Mouse (Mus musculus) kidney, adult 8-10 months (tissue): Measurements from ENCODE around the gene Nprl2.
A peak's percentile ranks its signal among the peaks of the same experiment; 100 is the strongest.

ENCODE experiments used
- DNase-seq, 2 experiments: peaks; one replicate each; pipeline ENCODE4 v3.0.0; 2022

The Nprl2 gene

DNA sequence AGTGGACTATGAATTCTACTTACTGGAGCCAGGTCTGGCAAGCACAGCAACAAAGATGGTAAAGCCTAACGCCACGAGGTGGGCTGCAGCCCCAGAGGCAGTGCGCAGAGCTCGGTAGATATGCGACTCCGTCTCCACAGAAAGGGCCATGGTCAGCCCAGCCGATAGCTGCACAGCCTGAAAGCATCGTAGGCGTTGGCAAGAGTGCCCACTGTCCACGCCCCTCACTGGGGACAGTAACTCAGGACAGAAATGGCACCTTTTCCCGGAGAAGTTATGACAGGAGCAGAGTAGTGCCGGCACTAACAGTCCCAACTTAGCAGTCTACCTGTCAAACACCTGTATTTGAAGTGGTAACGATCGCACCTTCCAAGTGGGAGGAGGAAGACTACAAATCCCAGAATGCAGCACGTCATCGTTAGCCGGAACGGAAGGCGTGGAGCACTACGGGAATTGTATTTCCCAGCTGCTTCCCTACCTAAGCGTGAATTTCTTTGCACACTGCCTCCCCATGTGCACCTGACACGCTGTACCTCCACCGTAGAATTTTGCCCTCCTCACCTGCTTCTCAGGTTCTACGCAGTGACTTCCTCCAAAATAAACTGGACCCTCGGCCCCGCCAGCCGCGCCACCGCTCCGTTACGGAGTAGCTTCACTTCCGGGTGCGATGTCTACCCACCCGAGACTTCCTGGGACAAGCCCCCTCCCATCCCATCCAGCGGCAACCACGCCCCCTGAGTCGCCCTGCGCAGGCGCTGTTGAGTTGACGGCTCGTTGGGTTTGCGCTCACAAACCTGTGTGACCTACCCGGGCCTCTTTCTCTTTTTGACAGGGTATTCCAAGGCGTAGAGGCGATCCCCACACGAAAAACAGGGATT is at the start of gene Nprl2, which contains the start of gene Cyb561d2:
Gene Nprl2, plus strand, starts transcription at position 753 of the 878 bp plus-strand sequence.
Gene Cyb561d2, minus strand, starts transcription at position 720 of the 878 bp plus-strand sequence.
- DNase-seq, result peak; percentile 95

DNA sequence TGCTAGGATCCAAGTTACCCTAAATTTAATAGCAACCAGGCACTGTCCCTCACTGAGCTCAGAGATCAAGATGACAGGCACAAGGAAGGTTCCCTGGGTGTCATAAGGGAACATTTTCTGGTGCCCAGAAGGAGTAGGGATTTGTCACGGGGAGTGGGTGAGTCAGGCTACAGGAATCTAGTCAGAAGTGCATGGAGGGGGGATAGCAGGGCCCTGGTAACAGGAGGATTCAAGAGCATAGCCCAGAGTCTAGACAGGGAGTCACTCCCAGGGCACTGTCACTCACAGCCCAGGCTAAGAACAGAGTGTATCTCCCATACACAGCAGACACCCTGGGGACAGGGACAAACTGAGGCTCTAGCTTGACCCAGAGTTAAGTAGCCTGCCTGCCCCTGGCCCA is 48.5 kb upstream of the Nprl2 start:
- DNase-seq, result no peak

DNA sequence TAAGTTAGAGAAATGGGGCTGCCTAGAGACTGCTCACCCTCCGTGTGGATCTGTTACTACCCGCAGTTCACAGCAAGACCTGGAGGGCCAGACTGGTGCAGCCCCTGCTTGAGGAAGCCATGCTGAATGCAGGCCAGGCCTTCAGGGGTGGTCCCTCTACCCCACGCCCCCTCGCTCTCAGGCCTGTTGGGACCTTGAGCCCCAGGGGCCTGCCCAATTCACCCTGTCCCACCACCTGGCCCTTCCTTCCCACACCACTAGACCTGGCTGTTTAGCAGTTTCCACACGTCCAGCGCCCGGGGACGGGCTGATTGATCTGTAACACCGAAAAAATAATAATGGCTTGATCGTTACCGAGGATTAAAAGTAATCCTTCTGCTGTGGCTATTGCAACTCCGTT is 47.8 kb upstream of the Nprl2 start:
- no peak for DNase-seq

GRCm38 (mm10) chr9:107496359-107496758 is 45.7 kb upstream of the Nprl2 start:
- DNase-seq, result no peak

DNA sequence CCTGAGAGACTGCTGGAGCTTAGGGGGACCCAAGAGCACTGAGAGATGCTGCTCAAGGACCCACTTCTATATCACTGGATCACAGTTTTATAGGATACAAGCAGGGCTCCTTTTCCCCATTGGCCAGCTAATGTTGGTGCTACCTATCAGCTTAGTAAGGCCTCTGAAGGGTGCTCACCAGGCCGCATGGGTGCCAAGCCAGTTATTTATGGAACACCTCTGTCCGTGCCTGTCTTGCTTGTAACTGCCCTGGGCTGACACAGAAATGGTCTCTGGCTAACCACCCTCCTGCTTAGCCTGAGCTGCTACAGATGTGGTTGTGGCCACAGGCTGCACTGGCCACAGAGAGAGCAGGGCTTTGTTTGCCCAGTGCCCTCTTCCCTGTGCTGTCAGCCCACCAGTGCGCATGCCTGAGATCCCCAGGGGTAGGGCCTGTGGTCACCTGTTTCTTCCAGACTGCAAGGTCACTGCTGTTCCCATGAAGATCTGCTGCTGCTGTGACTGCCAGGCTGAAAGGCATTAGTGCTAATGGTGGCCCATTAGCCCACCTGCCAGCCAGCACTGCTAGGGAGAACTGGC is 41.2 kb upstream of the Nprl2 start:
- no peak for DNase-seq

DNA sequence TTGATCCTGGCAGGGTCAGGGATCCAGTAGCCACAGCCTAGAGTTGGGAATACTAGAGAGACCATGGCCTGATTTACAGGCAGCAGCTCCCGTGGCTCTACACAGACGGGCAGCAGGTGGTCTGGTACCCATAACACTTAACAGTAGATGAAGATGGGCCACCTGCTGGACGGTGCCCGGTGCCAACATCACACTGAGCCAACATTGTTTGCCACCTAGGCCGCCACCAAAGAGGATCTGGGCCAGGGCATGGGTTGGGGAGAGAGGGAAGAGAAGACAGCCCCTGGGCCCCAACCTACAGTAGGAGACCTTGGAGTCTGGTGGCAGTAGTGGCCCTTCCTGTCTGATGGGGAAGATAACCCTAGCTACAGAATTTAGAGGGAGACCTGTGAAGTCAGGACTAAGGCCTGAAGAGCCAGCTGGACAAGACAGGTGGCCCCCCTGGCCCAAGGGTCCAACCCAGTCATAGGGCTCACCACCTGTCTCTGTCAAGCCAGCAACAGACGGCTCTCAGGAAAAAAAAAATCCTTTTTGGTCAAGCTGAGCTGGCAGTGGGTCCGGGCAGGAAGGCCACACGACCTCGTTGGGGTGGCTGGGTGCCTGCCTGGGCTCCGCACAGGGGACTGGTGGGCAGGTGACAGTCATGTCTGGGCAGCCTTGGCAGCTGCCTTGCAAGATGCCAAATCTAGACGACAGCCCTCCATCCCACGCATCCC is 39.7 kb upstream of the Nprl2 start:
- no peak for DNase-seq

DNA sequence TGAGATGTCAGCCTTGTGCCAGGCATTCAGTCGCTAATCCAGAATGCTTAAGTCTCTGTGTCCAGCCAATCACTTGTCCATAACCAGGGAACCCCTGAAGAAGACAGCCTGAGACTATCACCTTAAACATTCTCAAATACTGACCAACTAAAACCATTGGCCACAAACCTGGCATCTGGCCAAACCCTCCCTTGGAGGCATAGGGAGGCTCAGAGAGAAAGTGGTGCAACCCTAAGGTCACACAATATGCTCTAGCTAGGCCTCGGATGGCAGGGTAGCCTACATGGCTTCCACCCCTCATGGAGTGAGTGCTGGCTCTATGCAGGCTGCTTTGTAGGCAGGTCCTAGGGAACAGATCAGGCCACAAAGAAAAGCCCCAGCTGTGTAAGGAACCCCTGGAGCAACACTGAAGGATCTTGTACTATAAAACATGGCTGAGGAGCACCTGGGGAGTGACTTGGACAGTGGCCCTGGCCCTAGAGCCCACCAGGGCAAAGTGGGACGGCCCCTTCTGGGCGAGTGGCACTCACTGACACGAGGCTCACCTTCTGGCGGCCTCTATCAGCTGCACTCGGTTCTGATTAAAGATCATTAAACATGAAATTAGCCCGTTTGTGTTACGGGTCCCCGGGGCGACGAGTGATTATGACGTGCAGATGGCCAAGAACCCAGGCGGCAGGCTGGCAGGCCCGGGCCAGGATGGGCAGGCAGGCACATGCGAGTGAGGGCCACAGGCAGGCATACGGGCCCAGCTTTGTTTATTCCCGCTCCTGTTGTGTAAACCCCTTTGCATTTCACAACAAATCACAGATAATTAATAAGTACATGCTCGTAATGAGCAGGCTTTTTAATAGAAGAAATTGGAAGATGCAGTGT is 37.1 kb upstream of the Nprl2 start:
- no peak for DNase-seq

GRCm38 (mm10) chr9:107508266-107508665 is 33.8 kb upstream of the Nprl2 start:
- DNase-seq, result no peak

DNA sequence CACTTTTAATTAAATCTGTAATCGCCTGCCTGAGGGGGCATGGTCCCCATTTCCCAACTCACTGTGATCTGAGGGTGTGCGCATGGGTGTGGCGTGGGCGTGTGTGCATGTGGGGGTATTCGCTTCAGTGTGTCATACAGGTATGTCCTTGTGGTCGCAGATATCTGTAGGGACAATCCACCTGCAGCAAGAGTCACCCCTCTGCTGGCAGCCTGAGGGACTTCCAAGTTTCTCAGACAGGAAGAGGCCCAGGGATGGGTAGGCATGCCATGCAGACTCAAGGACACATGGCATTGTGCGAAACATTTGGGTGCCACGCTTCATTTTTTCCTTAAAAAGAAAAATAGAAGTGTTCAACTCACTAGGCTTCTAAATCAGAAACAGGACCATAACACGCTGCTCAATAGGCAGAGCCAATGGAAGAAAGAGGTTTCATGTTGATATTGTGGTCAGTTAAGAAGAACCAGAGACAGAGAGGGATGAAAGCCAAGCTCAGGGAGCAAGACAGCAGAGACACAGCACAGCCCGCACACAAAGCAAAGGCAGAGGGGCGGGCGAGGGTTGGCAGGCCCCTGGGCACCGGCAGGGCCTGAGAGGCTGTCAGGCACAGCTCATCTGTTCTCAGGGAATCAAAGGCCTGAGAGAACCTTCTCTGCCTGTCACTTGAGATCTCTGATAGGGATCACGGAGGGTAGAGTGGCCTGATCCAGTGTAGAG is 31.5 kb upstream of the Nprl2 start:
- no peak for DNase-seq

DNA sequence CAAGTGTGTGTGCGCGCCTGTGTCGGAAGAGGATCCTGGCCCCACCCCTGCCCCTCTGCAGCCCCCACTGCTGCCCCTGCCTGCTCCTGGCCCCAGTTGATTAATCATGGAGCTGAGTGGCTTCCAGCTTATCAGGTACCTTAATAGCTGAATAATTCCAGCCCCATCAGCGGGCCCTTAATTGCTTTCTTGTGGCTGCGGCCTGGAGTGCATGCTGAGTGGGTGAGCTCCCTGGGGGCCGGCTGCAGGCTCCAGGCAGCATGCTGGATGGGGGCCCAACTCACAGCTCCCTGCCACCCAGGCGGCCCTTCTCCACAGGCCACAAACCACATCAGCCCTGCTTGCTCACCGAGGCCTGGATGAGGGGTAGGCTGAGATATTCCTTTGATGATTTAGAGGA is 30.6 kb upstream of the Nprl2 start:
- no peak for DNase-seq

DNA sequence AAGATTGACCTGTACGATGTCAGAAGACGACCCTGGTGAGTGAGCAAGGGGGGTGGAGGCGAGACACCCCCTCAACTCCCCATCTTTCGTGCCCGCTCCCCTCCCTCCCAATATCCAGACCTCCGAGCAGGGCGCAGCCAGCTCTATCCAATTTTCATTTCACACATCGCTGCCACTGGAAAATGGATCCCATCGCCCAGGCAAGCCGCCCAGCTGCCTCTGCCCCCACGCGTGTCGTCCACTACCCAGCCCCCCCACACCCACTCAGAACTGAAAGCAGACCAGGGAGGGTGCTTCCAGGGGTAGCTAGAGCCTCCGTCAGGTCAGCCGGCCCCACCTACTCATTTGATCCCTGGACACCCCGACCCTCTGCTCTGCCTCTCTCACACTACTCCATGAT is 29.7 kb upstream of the Nprl2 start:
- no peak for DNase-seq

DNA sequence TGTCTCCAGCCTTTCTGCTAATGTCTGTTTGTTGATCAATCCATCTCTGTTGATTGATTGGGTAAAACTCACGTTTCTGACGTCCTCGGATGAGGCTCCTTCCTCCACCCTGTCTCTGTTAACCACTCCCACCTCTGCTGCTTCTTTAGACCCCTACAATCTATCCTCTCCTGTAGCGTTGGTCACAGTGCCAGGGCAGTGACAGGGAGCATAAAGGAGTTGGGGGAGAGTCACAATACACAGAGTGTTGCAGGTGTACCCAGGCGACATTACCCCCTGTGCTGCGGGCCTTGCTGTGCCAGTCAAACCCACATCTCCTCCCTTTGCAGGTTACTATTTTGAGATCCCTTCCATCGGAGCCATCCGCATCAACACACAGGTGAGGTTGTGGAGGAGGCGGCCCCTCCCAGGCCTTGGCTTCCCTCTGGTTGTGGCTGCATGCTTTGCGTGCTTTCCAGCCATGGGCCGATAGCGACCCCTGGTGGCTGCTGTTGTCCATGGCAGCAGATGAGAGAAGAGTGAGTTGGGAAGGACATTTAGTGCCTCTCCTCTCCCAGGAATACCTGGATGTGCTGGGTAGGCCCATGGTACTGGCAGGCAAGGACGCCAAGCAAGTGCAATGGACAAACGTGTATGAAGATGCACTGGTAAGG is 27.6 kb upstream of the Nprl2 start:
- DNase-seq, result peak; percentile 59 to 84

- no peak for DNase-seq
Measured at GRCm38 (mm10) chr9:107520331-107520730, 21.7 kb upstream of the Nprl2 start.

GRCm38 (mm10) chr9:107521190-107521589 is 20.8 kb upstream of the Nprl2 start:
- no peak for DNase-seq

- DNase-seq, result no peak
Measured at GRCm38 (mm10) chr9:107521711-107522399, 20.2 kb upstream of the Nprl2 start.

DNA sequence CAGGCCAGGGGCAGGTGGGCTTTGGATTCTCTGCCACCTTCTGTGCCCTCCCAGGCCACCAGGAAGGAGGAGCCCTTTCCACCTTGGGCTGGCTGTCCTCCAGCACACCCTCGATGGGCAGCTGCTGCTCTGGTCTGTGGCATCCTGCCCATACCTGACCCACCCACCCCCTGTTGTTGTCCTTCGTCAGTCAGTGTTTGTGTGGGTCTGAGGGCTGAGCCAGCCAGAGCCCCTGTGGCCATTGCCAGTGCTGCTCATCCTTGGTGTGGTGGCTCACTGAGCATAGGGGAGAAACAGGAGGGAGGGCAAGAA is 19.7 kb upstream of the Nprl2 start:
- DNase-seq, result no peak

- DNase-seq, result peak; percentile 76 to 83
Measured at GRCm38 (mm10) chr9:107526198-107527026, 15.6 kb upstream of the Nprl2 start.

- DNase-seq, result peak; percentile 95 to 97
Measured at GRCm38 (mm10) chr9:107533791-107534407, 8.1 kb upstream of the Nprl2 start, which contains the start of gene Tmem115. Gene Tmem115 (plus strand): TSS chr9:107533945.

GRCm38 (mm10) chr9:107534408-107535202 is 7.4 kb upstream of the Nprl2 start:
- DNase-seq, result no peak
